Mouse (Mus musculus): ENCODE measurements around the gene Mta2. TPM values are rescaled to one million over a fixed set of nuclear protein-coding genes. Genes with fewer than 3 reads are reported as not detected.

Gene Mta2
- total RNA-seq, 2 experiments from 2014 or later: 51.6 to 53.4 TPM

DNA sequence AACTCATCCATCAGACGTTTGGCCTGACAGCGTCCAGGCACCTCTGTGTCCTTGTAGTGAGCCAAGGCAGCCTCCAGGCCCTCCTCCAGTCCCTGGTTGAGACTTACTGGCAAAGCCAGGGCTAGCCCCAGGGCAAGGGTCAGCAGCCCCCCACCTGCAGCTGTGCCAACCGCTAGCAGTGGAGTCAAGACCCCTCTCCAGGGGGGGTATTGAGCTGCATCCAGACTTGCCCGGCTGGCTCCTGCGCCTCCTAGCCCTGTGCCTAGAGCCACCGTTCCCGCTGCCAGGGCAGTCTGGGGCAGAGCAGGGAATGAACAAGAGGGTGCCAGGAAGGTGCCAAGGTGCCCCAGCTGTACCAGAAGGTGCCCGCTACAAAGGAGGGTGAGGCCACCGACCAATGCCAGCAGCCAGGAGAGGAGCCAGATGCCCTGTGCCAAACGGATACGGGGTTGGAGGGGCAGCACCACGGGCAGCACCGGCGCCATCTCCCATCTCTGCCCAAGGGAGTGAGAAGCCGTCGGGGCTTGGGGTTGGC, 12.9 kb upstream of the Mta2 start:
- DNase-seq (ENCODE audit: low spot score in 2 of 2): no peak

DNA sequence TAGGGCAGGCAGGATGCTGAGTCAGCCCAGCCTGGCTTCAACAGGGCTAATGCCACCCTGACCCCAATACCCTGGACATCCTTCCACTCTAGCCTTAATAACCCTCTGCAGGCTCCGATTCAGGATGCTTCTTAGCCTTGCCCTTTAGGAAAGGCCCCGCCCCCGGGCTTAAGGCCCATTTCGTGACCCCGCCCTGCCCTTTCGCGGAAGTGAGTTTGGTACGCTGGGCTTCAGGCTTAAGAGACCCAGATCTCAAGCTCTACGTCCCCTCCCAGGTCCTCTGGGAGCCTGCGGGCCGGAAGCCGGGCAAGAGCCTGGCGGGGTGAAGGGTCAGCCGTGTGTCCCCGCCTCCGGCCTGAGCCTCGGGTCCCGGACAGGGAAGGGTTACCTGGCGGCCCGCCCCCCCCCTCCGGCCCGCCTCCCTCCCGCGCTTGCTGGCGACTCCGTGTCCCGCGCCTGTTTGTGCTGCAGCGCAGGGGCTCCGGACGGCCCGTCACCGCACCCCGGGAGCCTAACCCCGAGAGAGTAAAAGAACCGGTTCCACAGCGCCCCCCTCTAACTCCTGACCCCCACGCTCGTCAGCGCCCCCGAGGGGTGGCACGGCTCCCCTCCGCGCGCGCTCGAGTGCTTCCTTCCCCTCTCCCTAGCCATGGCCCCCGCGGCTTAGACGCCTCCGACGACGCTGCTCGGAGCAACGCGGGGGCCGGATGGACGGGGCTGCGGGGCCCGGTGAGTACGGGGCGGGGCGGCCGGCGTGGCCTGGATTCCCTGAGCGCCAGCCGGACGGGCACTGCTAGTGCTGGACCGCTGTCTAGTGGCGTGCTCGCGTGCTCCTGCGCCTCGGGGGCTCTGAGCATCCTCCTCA, 12.2 kb upstream of the Mta2 start, which contains the start of the genes Rom1 and Eml3:
Gene Rom1 (minus strand): TSS at position 133 of the 865 bp plus-strand sequence.
Gene Eml3 (plus strand): TSS at position 329 of the 865 bp plus-strand sequence.
- peak in 1 of 2 experiments; percentile 60 for DNase-seq (ENCODE audit: low spot score in 2 of 2)

DNA sequence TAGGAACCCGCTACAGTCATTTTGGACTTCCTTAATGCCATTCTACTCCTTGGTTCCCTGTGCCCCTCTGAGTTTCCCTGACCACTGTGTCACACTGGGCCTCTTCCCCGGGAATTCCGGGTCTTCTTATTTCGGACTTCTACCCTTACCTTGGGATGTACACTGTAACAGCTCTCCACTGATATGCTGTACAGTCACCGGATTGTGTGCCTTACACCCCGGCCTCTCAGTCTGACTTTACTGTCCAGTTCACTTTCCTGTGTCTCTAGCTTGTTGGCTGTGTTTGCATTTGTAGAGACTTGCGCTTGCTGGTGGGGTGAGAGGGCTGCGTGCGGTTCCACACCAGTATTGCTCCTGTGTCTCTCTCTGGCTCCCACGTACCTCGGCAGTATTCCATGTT, 11.6 kb upstream of the Mta2 start:
- no peak for DNase-seq (ENCODE audit: low spot score in 2 of 2)

DNA sequence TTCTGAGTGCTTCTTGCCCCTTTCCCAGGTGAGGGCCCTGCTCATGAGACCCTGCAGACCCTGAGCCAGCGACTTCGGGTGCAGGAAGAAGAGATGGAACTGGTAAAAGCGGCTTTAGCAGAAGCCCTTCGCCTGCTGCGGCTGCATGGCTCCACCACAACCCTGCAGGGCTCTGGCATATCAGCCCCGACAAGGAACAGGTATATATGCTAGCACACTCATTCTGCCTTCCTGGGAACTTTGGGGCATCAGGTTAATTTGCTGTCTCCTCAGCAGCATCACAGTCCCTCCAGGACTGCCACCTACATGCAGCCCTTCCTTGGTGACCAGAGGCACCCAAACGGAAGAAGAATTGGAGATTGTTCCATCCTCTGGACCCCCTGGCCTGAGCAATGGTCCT, 10.9 kb upstream of the Mta2 start:
- no peak for DNase-seq (ENCODE audit: low spot score in 2 of 2)

DNA sequence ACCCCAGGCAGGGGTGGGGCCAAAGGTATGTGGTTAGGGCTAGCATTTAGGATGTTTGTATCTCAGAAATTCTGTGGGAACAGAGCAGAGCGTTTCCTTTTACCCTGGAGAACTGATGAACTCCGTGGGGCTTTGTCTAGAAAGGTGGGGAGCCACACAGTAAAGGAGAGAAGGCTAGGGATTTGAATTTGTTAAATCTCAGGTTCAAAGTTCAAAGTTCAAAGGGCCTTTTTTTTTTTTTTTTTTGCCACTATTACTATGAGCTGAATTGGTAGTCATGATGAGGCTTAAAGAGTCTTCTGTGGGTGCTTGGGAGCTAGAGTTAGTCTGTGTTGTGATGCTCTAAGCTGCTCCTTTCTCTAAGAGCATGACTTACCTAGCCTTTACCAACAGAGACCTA, 4.9 kb upstream of the Mta2 start:
- no peak for DNase-seq (ENCODE audit: low spot score in 2 of 2)

DNA sequence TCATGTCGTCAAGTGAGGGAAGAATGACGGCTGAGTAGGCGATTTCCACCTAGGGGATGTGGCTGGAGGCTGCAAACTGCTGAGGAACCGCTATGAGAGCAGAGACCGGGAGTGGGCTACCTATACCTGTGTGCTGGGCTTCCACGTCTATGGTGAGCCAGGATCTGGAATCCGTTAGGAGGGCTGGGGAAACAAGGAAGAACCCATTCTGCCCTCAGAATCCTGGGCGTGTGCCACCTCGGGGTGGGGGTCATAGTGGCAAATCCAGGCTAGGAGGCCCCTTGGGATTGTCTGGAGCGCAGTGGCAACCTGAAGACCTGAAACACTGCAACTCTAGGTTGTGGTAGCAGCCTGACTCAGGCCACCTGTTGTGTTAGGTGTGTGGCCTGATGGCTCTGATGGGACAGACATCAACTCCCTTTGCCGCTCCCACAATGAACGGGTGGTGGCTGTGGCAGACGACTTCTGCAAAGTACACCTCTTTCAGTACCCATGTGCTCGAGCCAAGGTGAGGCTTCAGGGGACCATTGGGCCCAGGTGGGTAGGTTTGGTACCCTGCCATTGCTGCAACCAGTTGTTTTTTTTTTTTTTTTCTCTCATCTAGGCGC, 1.0 kb upstream of the Mta2 start:
- DNase-seq (ENCODE audit: low spot score in 2 of 2): no peak

DNA sequence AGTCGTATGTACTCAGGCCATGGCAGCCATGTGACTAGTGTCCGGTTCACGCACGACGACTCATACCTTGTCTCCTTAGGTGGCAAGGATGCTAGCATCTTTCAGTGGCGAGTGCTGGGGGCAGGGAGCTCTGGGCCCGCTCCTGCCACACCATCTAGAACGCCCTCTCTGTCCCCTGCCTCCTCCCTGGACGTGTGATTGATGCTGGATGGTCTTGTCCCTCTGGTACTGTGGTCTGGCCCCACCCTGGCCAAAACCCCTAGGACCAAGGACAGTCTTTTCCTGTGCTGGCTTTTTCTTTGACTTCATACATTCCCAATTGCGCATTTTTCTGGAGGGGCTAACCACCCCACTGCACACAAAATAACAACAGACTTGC, 550 bp upstream of the Mta2 start:
- no peak for DNase-seq (ENCODE audit: low spot score in 2 of 2)

DNA sequence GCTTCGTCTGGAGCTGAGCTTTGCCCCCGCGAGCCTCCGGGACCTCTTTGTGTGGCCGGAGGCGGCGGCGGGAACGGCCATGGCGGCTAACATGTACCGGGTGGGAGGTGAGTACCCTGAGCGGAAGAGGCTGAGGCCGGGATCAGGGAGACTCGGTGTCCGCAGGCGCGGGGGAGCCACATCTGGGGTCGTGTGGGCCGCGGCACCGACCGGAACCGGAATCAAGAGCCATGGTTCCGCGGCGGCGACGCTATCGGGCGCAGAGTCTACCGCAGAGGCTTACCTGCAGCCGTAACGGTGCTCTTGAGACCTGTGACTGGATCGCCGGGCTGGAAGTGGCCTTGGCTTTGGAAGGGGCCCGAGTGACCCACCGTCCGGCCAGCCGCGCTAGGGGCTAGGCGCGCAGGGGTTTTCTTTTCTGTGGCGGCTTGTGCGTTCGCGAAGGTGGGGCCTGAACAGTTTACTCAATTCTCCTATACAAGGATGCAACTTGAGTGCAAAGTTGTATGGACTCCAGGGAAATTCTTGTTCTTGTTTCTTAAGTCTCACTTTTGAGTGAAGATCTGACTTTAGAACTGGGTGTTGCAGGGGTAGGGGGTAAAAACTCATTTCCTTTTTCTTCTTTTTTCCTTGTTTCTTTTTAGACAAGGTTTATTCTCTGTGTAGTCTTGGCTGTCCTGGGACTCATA, 745 bp downstream of the Mta2 start:
- peak in 1 of 2 experiments; percentile 49 for DNase-seq (ENCODE audit: low spot score in 2 of 2)

DNA sequence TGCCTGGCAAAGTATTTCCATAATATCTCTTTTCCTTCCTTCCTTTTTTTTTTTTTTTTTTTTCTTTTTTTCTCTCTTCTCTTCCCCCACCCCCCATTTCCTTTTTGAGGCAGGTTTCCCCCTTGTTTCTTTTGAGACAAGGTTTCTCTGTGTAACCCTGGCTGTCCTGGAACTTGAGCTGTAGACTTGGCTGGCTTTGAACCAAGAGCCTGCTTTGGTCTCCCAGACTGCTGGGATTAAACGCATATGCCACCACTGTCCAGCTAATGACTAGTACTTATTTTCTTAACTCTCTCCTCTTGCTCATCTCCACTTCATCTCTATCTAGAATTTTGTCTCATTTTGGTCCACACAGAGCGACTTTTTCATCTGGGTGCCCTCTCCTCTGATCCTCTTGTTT, 1.4 kb downstream of the Mta2 start:
- no peak for DNase-seq (ENCODE audit: low spot score in 2 of 2)

DNA sequence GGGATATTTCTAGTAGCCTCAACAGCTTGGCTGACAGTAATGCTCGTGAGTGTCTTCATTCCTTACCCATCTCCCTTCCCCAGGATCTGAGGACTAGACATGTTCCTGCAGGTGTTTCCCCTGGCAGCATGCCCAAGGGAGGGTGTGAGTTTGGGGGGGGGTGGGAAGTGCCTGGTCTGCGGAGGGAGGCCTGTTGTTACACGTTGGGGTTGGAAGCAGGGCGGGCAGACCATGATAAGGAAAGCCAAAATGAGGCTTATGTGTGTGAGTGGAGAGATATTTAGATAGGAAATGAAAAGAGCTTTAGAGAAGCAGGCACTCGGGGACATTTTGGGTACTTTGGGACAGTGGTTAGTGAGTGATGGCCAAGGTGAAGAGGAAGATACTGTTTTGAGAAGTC, 2.4 kb downstream of the Mta2 start:
- no peak for DNase-seq (ENCODE audit: low spot score in 2 of 2)

DNA sequence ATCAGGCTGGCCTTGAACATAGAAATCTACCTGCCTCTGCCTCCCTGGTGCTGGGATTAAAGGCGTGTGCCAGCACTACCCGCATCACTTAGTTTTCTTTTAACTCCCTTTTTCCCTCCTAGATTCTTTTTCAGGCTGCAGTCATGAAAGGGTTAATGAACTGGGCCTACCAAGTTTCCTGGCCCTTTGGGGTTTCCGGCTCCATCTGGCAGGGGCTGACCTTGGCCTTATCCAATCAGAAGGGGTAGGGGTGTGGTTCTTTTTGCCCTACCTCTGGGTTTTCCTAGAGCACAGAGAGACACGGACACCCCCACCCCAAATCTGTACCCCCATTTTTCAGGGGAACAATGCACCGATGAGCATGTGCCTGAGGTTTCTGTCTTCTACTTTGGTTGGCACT, 3.1 kb downstream of the Mta2 start:
- no peak for DNase-seq (ENCODE audit: low spot score in 2 of 2)

DNA sequence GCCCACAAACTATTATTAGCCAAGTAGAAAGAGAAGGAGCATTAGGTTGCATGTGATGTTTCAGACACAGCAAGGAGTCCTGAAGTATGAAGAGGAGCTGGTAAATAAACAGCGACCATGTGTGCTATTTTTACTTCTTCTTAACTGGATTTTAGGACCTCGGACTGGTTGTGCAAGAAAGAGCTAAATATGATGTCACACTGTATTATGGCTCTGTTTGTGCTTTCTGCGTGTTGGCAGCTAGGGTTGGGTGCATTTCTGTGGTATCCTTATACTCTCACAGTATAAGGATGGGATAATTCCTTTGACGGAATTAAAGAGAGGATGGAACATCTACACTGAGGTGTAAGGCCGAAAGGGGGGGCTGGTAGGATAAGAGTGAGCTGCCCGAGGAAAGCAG, 3.6 kb downstream of the Mta2 start:
- no peak for DNase-seq (ENCODE audit: low spot score in 2 of 2)

DNA sequence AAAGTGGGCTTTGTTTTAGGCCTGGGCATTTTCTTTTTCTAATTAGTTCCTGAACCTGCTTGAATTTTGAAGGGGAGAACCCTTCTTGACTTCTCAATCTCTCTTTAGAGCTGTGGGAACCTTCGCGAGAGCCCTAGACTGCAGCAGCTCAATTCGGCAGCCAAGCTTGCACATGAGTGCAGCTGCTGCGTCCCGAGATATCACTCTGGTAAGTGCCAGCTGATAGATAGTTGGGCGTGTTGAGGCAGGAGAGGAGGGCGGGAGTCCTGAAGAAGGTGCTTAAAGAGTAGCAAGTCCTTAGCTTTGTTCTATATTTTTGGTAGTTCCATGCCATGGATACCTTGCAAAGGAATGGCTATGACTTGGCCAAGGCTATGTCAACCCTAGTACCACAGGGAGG, 5.3 kb downstream of the Mta2 start:
- DNase-seq (ENCODE audit: low spot score in 2 of 2): no peak

DNA sequence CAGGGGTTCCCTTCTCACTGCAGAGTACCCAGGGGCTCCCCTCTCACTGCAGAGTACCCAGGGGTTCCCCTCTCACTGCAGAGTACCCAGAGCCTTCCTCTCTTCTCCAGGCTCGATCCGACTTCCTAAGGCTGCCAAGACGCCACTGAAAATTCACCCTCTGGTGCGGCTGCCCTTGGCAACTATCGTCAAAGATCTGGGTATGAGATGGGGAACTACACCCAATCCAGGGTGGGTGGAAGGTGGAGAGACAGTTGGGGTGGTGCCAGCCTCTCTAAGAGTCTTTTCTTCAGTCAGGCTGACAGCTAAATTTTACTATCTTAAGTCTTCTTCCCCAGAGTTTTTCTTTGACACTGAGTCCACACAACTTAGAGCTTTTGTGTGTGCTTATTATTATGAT, 8.5 kb downstream of the Mta2 start:
- DNase-seq (ENCODE audit: low spot score in 2 of 2): no peak

DNA sequence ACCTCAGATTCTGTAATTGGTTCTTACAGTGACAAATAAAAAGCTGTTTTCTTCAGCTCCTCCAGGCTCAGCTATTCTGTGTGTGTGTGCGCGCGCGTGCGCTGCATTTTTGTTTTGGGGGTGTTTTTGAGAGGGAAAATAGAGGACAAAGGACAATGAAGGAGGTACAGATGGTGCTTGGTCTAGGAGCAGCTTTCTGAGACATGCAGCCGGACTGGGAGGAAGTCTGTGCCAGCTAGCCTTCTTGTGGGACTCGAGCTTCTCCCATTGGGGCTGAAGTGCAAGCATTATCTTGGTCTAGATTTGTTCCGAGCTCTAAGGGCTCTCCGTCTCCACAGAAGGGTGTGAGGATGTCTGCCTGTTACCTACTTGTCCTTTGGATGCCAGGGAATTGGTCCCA, 10.6 kb downstream of the Mta2 start:
- no peak for DNase-seq (ENCODE audit: low spot score in 2 of 2)

DNA sequence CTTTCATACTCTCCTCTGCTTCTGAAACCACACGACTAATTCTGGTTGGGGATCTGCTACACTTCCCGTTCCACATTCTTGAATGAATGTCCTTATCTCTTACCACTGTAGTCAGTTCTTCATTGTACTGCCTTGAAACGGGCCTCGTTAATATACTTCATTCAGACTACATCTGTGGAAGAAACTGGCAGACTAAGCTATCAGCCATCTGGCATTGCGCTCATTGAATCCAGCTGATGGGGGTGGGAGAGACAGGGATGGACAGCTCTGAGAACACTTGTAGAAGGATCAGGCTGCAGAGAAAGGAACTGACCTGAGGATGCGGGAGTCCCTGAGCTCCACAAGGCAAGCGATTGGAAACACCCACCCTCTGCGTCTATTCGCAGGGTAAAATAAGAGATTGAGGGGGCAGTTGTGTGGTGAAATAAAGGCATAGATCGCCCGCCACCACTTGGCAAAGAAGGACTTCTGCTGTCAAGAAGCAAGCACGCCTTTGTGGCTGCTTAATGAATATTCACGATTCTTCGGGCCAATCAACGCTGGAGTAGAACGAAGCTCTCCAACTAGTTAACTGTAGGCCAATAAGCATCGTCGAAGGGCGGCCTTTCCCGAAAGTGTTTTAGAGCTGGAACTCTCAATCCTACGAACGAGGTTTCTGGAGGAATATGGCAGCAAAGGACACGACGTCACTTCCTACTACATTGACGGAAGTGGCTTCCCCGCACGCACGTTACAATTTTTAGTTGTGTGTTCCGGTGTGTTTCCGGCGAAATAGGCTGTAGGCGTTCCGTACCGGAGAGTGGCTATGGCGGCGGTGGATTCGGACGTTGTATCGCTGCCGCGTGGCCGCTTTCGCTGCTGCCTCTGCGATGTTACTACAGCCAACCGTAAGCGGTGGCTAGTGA, 11.7 kb downstream of the Mta2 start, which contains the start of gene Tut1:
Gene Tut1 (plus strand): TSS at position 713 of the 905 bp plus-strand sequence.
- peak; percentile 92 to 98 for DNase-seq (ENCODE audit: low spot score in 2 of 2)

DNA sequence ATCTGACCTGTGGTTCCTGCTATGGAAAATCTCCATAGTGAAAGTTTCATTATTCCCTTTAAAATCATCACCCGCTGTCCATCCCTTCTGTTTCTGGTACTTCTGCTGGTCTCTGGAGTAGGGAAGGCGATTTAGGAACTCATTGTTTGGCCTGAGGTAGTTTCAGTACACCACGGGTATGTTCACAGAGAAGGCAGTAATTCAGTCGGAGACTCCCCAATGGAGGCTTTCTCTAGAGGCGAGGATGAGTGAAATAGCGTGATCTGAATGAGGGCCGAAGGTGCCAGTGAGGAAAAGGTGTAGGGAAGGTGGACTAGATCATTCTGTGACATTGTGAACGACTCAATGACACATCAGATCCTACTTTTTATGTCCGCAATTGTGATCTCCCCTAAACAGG, 12.5 kb downstream of the Mta2 start:
- DNase-seq (ENCODE audit: low spot score in 2 of 2): no peak

DNA sequence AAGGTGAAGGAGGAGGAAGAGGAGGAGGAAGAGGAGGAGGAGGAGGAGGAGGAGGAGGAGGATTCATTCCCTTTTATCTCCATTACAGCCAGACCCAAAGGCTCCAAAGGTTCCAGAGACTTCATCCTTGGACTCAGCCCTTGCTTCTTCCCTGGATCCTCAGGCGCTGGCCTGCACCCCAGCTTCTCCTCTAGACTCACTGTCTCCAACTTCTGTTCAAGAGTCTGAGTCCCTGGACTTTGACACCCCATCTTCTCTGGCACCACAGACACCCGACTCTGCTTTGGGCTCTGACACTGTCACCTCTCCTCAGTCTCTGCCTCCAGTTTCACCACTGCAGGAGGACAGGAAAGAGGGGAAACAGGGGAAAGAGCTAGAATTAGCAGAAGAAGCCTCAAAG, 20.6 kb downstream of the Mta2 start:
- no peak for DNase-seq (ENCODE audit: low spot score in 2 of 2)

DNA sequence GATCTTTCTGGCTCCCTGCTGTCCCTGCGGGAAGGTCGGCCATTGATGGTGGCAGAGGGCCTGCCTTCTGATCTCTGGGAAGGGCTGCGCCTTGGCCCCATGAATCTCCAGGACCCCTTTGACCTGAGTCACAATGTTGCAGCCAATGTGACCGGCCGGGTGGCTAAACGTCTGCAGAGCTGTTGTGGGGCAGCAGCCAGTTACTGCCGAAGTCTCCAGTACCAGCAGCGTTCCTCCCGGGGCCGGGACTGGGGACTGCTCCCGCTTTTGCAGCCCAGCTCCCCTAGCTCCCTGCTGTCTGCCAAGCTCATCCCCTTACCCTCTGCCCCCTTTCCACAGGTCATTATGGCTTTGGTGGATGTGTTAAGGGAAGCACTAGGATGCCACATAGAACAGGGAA, 23.4 kb downstream of the Mta2 start:
- no peak for DNase-seq (ENCODE audit: low spot score in 2 of 2)

DNA sequence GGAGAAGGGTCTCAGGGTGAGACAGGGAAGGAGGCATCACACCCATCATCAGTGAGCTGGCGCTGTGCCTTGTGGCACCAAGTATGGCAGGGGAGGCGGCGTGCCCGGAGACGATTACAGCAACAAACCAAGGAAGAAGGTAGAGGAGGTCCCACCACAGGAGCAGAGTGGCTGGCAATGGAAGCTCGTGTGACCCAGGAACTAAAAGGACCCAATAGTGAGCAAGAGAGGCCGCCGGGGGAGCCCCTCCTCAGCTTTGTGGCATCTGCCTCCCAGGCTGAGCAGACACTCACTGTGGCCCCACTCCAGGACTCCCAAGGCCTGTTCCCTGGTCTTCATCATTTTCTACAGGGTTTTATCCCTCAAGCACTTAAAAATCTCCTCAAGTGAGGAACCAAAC, 24.1 kb downstream of the Mta2 start:
- DNase-seq (ENCODE audit: low spot score in 2 of 2): no peak

DNA sequence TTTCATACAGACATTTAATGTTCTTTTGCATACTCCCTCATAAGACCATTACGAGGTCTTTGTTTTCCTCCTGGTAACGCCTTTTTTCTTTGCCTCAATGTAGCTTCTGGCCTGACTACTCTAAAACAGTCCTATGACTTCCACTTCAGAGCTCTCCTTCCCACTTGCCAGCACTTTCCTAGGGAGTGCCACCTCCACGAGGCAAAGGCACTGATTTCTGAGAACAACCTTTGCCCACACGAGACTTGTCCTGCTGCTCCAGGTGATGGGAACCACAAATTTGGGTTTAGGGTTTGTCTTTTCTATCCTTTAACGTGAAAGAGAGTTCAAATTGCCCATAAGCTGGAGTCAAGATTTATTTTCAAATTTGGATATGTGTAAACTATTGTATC, 24.5 kb downstream of the Mta2 start:
- DNase-seq (ENCODE audit: low spot score in 2 of 2): no peak
